ENCODE assay signal across 23 mouse cellular contexts in the genomic region with DNA sequence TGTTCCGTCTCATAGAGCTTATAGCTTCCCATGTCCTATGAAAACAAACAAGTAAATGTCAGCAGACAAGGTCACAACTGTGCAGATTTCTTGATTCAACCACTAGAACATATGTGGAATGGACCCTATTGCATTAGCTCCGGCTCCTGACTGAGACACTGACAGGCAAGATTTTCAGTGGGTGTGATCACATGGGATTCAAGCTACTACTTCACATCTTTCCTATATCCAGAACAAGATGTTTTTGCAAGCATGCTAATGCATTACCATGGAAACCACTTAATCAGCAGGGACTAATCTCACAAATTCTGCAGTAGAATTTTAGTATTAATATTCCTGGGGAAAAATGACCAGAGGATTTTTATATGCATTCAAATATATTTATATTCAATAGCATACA.
DNase-seq lines count a peak whose midpoint lies in the region; ATAC-seq lines count a peak whose summit lies in the region.
"Had no signal": no experiment of that assay in that cellular context is flagged by ENCODE, and none has a peak within 500 bp of the region (broad histone marks: within the 10 kb centered on the region; RNA-seq: fewer than 3 reads in every experiment).

No protein-coding gene starts in this region.

- DNase-seq in midbrain, embryonic 14.5 days = peak; percentile 15
- no peak for DNase-seq in midbrain, embryonic 11.5 days (ENCODE audit: low spot score, missing footprints)
- peak; percentile 37 for DNase-seq in brain, embryonic 18.5 days (ENCODE audit: low read depth, low spot score)
- DNase-seq in layer of hippocampus, adult 9-10 months (ENCODE audit: low spot score) = peak; percentile 24
- DNase-seq in gastrocnemius, adult 18-20 months (ENCODE audit: low spot score) = no peak
- no peak for DNase-seq in kidney, postnatal 36 days
- DNase-seq: adrenal gland, postnatal 36 days; B cell, adult 2 months; cerebellum, adult 8-10 months; gastrocnemius, postnatal 10 days; heart, adult 11 months; heart, postnatal 14 days; lung, adult 2 months; thymus, postnatal 25 days had no signal

- no peaks in the 10 kb centered on the region for H3K36me3 ChIP-seq in hindbrain, embryonic 16.5 days (ENCODE audit: control insufficient read depth, insufficient read depth, low read length)
- H3K36me3 ChIP-seq in hindbrain, embryonic 12.5 days = no peaks in the 10 kb centered on the region
- H3K36me3 ChIP-seq in midbrain, embryonic 14.5 days (ENCODE audit: control insufficient read depth, insufficient read depth, low read length) = no peaks in the 10 kb centered on the region
- H3K36me3 ChIP-seq in midbrain, embryonic 11.5 days (ENCODE audit: control insufficient read depth, insufficient read depth, low read length) = no peaks in the 10 kb centered on the region
- H3K36me3 ChIP-seq: heart, embryonic 12.5 days; hindbrain, embryonic 15.5 days; limb, embryonic 12.5 days; liver, embryonic 12.5 days had no signal

- no peak overlapping the region for H3K4me3 ChIP-seq in hindbrain, embryonic 16.5 days (ENCODE audit: low read length)
- no peak overlapping the region for H3K4me3 ChIP-seq in hindbrain, embryonic 12.5 days
- H3K4me3 ChIP-seq in midbrain, embryonic 14.5 days (replicated peaks; ENCODE audit: low read depth, low read length) = no peak overlapping the region
- H3K4me3 ChIP-seq in midbrain, embryonic 11.5 days (ENCODE audit: low read depth, low read length) = no peak overlapping the region
- H3K4me3 ChIP-seq: heart, embryonic 12.5 days; hindbrain, embryonic 15.5 days; limb, embryonic 12.5 days; liver, embryonic 12.5 days; megakaryocyte, embryonic 14.5 days had no signal

- 48% methylated on average over 2 of the region's 2 CpGs for WGBS in hindbrain, embryonic 16.5 days
- WGBS in hindbrain, embryonic 12.5 days = 76% methylated on average over 2 of the region's 2 CpGs
- WGBS in midbrain, embryonic 14.5 days = 70% methylated on average over 2 of the region's 2 CpGs
- 71% methylated on average over 2 of the region's 2 CpGs for WGBS in midbrain, embryonic 11.5 days

- H3K4me1 ChIP-seq in hindbrain, embryonic 16.5 days (ENCODE audit: control insufficient read depth, insufficient read depth, low read depth, low read length) = 0 out of 2 replicates have a peak, but pooled peaks cover 3% of the 10 kb centered on the region
- no peaks in the 10 kb centered on the region for H3K4me1 ChIP-seq in hindbrain, embryonic 12.5 days
- H3K4me1 ChIP-seq in midbrain, embryonic 14.5 days (ENCODE audit: control insufficient read depth, insufficient read depth, low read length) = no peaks in the 10 kb centered on the region
- H3K4me1 ChIP-seq in midbrain, embryonic 11.5 days (ENCODE audit: control insufficient read depth, insufficient read depth, low read length) = no peaks in the 10 kb centered on the region
- H3K4me1 ChIP-seq: heart, embryonic 12.5 days; limb, embryonic 12.5 days; liver, embryonic 12.5 days; megakaryocyte, embryonic 14.5 days had no signal

- H3K9ac ChIP-seq in hindbrain, embryonic 16.5 days (ENCODE audit: low read depth, low read length) = no peak overlapping the region
- no peak overlapping the region for H3K9ac ChIP-seq in hindbrain, embryonic 12.5 days
- no peak overlapping the region for H3K9ac ChIP-seq in midbrain, embryonic 14.5 days (replicated peaks; ENCODE audit: low read length)
- H3K9ac ChIP-seq in midbrain, embryonic 11.5 days (ENCODE audit: low read length) = no peak overlapping the region
- H3K9ac ChIP-seq: heart, embryonic 12.5 days; hindbrain, embryonic 15.5 days; limb, embryonic 12.5 days; liver, embryonic 12.5 days had no signal

- 0 out of 2 replicates have a peak, but pooled peaks have one; percentile 42 for ATAC-seq in hindbrain, embryonic 16.5 days
- ATAC-seq in hindbrain, embryonic 12.5 days (ENCODE audit: low FRiP score) = no peak
- no peak for ATAC-seq in midbrain, embryonic 14.5 days (ENCODE audit: low FRiP score, low TSS enrichment)
- no peak for ATAC-seq in midbrain, embryonic 11.5 days (ENCODE audit: low FRiP score)
- ATAC-seq: intestine, postnatal 0 days; liver, embryonic 12.5 days had no signal

- H3K27ac ChIP-seq in hindbrain, embryonic 16.5 days (ENCODE audit: low read depth, low read length) = no peak overlapping the region
- no peak overlapping the region for H3K27ac ChIP-seq in hindbrain, embryonic 12.5 days
- H3K27ac ChIP-seq in midbrain, embryonic 14.5 days (replicated peaks; ENCODE audit: low read depth, low read length) = no peak overlapping the region
- no peak overlapping the region for H3K27ac ChIP-seq in midbrain, embryonic 11.5 days (ENCODE audit: low read depth, low read length)
- H3K27ac ChIP-seq: hindbrain, embryonic 15.5 days; limb, embryonic 12.5 days; liver, embryonic 12.5 days; stomach, postnatal 0 days had no signal

- no peak overlapping the region for H3K4me2 ChIP-seq in hindbrain, embryonic 16.5 days (ENCODE audit: low read length)
- H3K4me2 ChIP-seq in hindbrain, embryonic 12.5 days (replicated peaks) = no peak overlapping the region
- no peak overlapping the region for H3K4me2 ChIP-seq in midbrain, embryonic 14.5 days (ENCODE audit: low read length)
- H3K4me2 ChIP-seq in midbrain, embryonic 11.5 days = no peak overlapping the region
- H3K4me2 ChIP-seq: heart, embryonic 12.5 days; hindbrain, embryonic 15.5 days; limb, embryonic 12.5 days; liver, embryonic 12.5 days had no signal

- no peaks in the 10 kb centered on the region for H3K27me3 ChIP-seq in hindbrain, embryonic 16.5 days (replicated peaks; ENCODE audit: control insufficient read depth, insufficient read depth, low read length)
- no peaks in the 10 kb centered on the region for H3K27me3 ChIP-seq in hindbrain, embryonic 12.5 days
- H3K27me3 ChIP-seq in midbrain, embryonic 14.5 days (ENCODE audit: control insufficient read depth, insufficient read depth, low read length) = no peaks in the 10 kb centered on the region
- H3K27me3 ChIP-seq in midbrain, embryonic 11.5 days (ENCODE audit: control insufficient read depth, insufficient read depth, low read length) = no peaks in the 10 kb centered on the region
- H3K27me3 ChIP-seq: heart, embryonic 12.5 days; hindbrain, embryonic 15.5 days; limb, embryonic 12.5 days; liver, embryonic 12.5 days; megakaryocyte, embryonic 14.5 days had no signal

- no peaks in the 10 kb centered on the region for H3K9me3 ChIP-seq in hindbrain, embryonic 16.5 days (ENCODE audit: control insufficient read depth, low read length)
- no peaks in the 10 kb centered on the region for H3K9me3 ChIP-seq in hindbrain, embryonic 12.5 days (replicated peaks)
- H3K9me3 ChIP-seq in midbrain, embryonic 14.5 days (ENCODE audit: control insufficient read depth, low read length) = no peaks in the 10 kb centered on the region
- no peaks in the 10 kb centered on the region for H3K9me3 ChIP-seq in midbrain, embryonic 11.5 days (ENCODE audit: control insufficient read depth, low read length)
- H3K9me3 ChIP-seq: heart, embryonic 12.5 days; hindbrain, embryonic 15.5 days; limb, embryonic 12.5 days; liver, embryonic 12.5 days; megakaryocyte, embryonic 14.5 days had no signal

Comparison
In these comparisons a context has a peak if more than half of its experiments do, and no peak if none do; other contexts are left out.
1. DNase-seq: peak in midbrain, embryonic 14.5 days (single experiment), brain, embryonic 18.5 days (single experiment) and layer of hippocampus, adult 9-10 months (single experiment); none in midbrain, embryonic 11.5 days (single experiment), gastrocnemius, adult 18-20 months (single experiment) and kidney, postnatal 36 days (0 of 2).